Mouse (Mus musculus) liver, adult 2 months (tissue): ENCODE measurements around the gene Tmem29.

Experiments
- CTCF ChIP-seq: fragments of 200-500 bp; IDR thresholded peaks from 2 replicates; pipeline ENCODE4 v1.5.1; 2011; ENCODE audit warnings: low read depth, low read length, control low read depth
- POLR2A ChIP-seq: fragments of 200-500 bp; IDR thresholded peaks from 2 replicates; pipeline ENCODE4 v1.6.1; 2011; ENCODE audit warnings: low read length, control low read depth; ENCODE audit not compliant: insufficient read depth; ENCODE audit errors: extremely low read depth

DNA sequence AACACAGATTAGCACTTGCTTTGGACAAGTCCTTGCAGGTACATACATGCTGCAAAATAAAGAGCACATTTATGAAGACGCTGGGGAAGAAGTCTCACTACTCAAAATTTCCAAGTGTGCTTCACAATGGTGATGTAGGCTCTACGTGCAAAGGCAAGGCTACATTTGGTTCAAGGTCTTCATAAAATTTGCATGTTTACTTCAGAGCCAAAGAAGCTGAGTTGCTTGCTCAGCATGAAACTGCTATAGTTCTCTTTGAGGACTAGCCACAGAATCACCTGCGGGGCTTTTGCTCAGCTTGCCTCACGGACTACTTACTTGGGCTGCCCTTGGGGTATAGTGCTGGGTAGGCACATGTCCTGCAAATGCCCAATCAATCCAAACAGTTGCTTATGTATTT is 45.4 kb downstream of the Tmem29 start:
- TF ChIP-seq CTCF (no peak), POLR2A (no peak)
